Mouse (Mus musculus) retina, embryonic 14.5 days (tissue): ENCODE data around the gene Rhoj.
A peak's percentile ranks its signal among the peaks of the same experiment; 100 is the strongest.

ENCODE experiments used
- DNase-seq: peaks from one replicate; pipeline ENCODE4 v3.0.0-alpha.2; 2015; ENCODE audit warnings: low spot score

The Rhoj gene

DNA sequence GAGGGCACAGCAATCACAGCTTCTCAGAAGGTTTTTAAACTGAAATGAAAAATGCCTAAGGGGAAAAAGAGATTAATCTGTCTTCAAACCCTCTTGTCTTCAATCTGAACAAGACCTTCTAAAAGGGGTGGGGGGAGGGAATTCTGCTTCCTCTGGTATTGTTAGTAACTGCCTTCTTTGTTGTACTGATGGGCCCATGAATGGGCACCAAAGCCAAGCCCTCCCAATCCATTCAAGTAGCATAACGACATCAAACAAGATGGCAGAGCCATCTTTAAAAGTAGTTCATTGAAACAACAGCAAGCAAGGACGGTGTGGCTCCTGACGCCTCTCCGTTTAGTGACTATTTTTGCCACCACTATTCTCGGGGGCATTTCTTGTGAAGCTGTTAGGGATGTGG lies 42.6 kb downstream of the Rhoj start:
- DNase-seq: no peak

GRCm38 (mm10) chr12:75351846-75352245 lies 43.7 kb downstream of the Rhoj start:
- no peak for DNase-seq

GRCm38 (mm10) chr12:75352410-75352809 lies 44.3 kb downstream of the Rhoj start:
- no peak for DNase-seq

DNA sequence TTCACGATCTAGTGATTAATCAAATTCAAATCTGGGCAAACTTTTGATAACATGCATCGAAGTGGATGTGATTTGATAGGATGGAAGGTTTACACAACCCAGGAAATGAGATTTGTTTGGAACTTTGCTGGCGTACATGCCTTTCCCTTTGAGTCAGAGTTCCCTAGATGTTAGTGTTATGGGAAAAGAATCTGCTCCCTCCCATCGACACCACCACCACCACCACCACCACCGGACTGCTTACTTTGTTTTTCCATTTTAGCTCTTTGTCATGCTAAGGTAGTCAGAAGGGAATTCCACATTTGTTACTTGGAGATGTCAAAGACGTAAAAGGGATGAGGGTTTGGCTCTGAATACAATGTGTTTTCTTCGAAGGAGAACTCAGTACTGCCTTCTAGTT lies 46.2 kb downstream of the Rhoj start:
- no peak for DNase-seq

DNA sequence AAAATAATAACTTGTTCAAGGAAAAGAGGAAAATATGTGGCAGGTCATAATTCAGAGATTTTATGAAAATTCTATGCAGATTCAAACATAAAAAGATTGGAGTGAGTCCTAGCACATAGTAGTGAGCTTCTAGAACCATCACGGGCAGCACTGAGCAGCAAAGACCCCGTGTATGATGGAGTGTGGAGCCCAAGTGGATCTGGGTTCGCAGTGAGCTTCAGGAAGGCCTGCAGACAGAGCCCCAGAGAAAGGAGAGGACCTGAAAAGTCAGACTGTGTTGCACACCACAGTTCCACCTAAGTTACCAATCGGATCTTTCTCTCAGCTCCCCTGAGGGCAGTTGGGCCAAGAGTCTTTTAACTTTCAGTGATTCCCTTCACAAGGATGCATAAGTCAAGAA lies 49.7 kb downstream of the Rhoj start:
- no peak for DNase-seq

- no peak for DNase-seq
These were observed 50.6 kb downstream of the Rhoj start for GRCm38 (mm10) chr12:75358714-75359113.

DNA sequence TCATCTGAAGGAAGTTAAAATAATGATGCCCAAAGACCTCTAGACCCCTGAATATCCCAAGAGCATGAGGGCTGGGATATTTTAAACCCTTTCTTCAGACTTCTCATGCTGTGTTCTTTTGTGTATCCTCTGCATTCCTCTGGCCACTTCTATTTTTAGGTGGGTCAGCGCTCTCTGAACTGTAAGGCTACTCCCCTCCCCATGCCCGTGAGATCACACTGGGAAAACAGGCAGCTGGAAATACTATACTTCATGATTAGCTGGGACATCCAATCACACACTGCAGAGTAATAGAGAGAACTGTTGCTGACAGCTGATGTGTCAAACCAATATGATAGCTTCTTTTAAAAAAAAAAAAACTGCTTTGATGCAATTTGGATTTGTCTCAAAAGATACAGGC lies 51.4 kb downstream of the Rhoj start:
- no peak for DNase-seq

GRCm38 (mm10) chr12:75359921-75360482 lies 51.9 kb downstream of the Rhoj start:
- no peak for DNase-seq

GRCm38 (mm10) chr12:75362456-75362855 lies 54.3 kb downstream of the Rhoj start:
- DNase-seq: no peak

GRCm38 (mm10) chr12:75364416-75364815 lies 56.3 kb downstream of the Rhoj start:
- DNase-seq: no peak

DNA sequence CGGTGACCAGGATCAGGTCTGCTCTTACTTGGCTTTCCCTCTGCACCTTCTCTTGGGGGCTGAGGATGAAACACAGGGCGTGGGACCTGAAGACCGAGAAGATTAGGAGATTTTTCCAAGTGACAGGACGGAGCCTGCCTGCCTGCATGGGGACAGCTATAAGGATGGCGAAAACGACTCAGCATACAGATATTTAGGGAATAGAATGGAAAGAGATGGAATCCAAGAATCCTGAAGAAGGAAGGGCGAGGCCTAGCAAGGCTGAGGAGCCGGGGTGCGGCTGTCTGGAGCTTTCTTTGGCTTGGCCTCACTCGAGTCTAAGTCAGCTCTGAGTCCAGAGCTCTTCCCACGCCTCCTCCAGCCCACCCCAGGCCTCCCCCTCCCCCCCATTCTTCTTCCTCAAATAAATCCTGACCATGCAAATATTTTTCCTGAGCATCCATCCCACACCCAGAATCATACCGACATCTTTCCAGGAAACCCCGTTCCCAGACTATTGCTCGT lies 57.6 kb downstream of the Rhoj start:
- no peak for DNase-seq

DNA sequence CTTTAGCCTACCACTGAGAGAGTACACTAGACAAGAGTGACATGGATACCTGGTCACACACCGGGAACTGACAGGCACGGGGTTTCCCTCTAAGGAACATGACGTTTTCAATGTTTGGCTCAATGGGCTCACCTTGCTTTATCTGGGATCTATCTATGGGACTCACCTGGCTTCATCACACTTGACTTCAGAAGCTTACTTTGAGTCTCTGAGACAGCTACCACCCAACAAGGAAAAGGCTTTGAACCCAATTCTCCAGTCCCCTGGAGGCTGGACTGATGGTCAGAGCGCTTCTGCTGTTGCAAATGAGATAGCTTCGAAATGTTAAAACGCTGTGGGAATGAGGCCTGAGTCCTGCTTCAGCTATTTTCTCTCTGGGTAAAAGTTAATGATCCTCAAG lies 59.2 kb downstream of the Rhoj start:
- DNase-seq: no peak

GRCm38 (mm10) chr12:75368527-75368926 lies 60.4 kb downstream of the Rhoj start:
- DNase-seq: no peak

DNA sequence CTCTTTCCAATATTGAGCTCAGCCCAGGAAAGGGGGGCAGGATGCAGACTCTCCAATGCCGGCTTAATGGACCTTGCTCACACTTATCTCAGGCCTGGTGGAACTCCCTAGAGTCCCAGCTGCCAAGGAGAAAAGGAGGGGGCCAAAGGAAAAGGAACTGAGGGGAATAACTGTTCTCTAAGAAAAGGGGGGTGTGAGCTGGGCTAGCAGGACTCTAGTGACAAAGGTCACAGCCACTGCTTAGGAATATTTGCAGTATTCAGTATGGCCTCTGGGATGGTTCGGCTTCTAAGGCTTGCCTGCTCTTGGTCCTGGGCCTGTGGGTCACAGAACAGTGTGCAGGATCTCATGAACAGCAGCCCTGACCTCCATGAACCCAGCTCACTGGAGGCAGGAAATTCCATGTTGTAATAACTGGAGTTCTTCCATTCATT lies 61.3 kb downstream of the Rhoj start:
- DNase-seq: no peak

GRCm38 (mm10) chr12:75374437-75374836 lies 66.3 kb downstream of the Rhoj start:
- DNase-seq: no peak

GRCm38 (mm10) chr12:75375060-75375459 lies 66.9 kb downstream of the Rhoj start:
- no peak for DNase-seq

DNA sequence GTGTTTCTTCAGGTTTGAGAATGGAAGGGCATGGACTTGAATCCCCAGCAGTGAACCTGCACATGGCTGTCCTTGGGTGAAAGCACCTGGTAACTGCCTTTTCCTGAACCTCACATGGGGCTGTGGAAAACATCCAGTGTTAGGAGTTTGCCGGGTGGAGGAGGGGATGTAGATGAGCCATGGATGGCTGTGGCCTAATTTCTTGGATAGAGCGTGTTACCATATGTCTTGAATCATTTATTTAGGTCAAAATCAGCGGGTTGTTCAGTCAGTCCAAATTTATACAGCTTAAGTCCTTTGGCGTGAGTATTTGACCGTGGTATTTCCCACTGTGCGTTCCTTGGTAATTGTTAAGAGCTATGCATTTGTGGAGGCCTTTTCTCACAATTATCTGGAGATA lies 68.0 kb downstream of the Rhoj start:
- peak; percentile 43 for DNase-seq

- no peak for DNase-seq
These were observed 78.6 kb downstream of the Rhoj start for GRCm38 (mm10) chr12:75386731-75387130.

DNA sequence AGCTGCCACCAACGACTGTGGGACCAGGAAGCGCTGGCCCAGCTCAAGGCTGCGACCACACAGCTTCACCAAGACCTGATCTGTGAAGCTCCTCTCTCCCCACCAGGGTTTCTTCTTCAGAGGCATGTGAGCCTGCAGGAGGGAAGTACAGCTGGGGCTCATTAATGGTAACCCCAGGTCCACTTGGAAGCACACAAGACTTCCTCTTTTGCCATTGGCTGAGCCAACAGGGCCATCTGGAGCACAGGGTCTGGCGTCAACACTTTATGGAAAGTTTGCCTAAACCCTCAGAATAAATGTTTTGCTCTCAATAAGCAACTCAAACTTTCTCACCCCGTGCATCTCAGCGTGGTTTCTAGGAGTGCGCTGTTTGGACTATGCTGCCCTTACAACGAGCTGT lies 79.0 kb downstream of the Rhoj start:
- no peak for DNase-seq

DNA sequence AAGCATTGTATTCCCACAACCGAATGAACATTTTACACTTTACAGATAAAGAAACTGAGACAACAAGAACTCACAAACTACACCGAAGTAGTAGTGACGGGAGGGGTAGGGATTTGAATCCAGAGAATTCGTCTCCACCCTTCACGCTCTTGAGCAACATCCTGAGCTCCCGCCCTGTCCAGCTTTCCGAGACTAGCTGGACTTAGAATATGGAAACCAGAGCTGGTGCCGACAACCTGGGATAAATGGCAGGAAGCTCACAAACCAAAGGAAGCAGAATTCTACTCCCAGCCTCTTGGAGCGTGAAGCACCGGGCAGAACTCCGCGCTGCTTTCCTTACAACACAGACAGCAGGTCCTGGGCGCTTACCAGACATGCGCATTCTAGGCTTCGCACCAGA lies 79.7 kb downstream of the Rhoj start:
- no peak for DNase-seq

DNA sequence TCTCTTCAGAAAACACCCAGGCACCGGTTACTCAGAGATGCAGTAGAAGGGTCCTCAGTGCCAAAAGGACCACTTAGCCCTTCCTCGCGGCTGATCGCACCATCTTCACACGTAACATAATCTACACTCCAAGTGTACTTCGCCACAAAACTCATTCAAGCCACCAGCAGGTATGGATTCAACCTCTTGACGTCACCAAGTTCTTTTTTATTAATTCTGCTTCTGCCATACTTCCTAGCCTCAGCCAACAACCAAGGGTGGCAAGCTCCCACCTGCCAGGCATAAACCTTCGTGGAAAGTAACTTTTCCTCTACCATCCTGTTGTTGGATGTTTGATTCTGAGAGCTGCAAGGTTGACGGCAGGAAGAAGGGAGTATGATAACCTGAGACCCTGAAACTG lies 80.4 kb downstream of the Rhoj start:
- DNase-seq: no peak

GRCm38 (mm10) chr12:75389308-75390135 lies 81.4 kb downstream of the Rhoj start:
- peak; percentile 85 for DNase-seq

- DNase-seq: no peak
These were observed 83.4 kb downstream of the Rhoj start for GRCm38 (mm10) chr12:75391526-75391925.
